Mouse (Mus musculus) A20 (cell line): Measurements from ENCODE around the gene Hist1h3b.

Experiments used
- DNase-seq: peaks from one replicate; pipeline ENCODE4 v3.0.0-alpha.2; 2011; ENCODE audit warnings: low read depth, low spot score

Gene Hist1h3b

DNA sequence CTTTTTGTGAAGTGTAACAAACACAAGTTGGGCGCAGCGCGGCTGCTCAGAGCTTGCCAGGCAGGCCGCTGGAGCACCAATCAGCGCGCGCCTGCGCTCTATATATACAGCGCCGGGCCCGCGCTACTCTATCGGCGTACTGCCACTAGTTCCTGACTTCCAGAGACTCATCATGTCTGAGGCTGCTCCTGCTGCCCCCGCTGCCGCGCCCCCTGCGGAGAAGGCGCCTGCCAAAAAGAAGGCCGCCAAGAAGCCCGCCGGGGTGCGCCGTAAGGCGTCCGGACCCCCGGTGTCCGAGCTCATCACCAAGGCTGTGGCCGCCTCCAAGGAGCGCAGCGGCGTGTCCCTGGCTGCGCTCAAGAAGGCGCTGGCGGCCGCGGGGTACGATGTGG, 13.4 kb upstream of the Hist1h3b start, which contains the start of gene Hist1h1c:
Gene Hist1h1c (plus strand): TSS at position 132 of the 392 bp plus-strand sequence.
- peak; percentile 97 for DNase-seq

DNA sequence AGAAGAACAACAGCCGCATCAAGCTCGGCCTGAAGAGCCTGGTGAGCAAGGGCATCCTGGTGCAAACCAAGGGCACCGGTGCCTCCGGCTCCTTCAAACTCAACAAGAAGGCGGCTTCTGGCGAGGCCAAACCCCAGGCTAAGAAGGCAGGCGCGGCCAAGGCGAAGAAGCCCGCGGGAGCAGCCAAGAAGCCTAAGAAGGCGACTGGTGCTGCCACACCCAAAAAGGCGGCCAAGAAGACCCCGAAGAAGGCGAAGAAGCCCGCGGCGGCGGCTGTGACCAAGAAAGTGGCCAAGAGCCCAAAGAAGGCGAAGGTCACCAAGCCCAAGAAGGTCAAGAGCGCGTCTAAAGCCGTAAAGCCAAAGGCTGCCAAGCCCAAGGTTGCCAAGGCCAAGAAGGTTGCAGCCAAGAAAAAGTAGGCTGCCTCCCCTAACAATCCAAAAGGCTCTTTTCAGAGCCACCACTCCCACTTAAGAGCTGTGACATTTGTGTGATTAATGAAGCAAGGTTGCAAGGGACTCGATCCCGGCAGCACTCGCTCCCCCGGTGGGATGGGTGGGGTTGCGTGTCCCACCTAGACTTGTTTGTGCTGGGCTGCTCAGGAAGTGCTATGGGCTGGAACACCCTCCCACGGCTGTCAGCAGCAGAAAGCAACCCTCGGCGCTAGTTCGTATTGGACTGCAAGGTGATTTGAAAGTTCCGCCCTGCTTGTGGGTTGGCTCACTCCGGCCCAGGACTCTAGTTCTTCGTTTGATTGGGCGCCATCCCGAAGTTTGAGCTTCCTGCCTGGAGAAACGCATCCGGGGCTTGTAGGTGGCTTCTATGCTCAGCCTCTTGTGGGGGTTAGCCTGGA, 12.8 kb upstream of the Hist1h3b start:
- DNase-seq: peak; percentile 95

DNA sequence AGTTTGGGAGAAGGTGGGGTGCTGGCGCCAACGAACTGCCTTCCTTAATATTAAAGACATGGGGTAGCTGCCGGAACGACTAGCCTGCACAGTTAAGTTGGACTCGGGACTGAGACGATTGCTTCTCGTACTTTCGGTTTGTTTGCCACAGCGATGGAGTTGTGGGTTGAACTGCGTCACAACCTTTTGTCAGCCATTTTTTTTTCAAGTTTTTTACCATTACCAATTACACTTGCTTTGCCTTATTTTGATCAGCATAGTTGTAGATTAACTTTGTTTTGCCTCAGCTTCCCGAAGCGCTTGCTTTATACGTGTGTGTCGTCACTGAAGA, 12.2 kb upstream of the Hist1h3b start:
- DNase-seq: no peak

DNA sequence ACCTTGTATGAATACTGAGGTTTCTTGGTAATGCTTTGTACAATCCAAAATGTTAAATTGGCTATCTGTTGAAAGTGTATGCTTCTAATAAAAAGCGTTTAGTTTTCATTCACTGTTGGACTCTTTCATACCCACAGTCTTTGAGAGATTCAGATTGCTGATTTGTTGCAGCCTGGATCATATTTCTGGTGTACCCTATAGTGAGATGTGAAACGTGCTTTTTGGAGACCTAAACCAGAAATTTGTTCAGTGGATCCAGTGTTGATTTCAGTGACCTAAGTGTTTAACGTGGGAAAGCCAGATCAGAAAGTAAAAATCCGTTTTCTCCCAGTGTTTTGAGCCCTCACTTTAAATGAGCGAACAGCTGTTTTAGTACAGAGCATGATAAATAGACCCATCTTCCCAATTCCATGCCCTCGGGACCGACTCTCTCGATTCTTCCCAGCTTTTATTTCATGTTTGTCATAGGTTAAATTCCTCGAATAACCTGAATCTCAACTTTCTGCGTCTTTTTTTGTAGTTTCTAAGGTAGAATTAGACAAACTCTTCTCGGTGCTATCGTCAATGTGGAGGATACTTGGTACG, 11.7 kb upstream of the Hist1h3b start:
- no peak for DNase-seq

DNA sequence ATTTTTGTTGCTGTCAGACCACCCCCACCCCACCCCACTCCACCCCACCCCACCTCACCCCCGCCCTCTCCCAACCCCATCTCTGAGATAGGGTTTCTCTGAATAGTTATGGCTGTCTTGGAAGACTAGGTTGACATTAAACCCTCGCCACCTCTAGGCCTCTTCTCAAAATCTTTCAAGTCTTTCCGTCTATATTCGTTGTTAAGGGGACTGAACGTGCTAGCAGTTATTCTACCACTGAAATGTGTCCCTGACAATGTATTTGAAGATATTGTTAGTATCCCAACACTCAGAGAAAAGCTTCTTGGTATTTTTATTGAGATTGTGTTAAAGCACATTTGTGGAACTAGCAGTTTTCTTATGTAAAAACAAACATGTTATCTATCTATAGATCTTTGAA, 11.2 kb upstream of the Hist1h3b start:
- peak; percentile 47 for DNase-seq

DNA sequence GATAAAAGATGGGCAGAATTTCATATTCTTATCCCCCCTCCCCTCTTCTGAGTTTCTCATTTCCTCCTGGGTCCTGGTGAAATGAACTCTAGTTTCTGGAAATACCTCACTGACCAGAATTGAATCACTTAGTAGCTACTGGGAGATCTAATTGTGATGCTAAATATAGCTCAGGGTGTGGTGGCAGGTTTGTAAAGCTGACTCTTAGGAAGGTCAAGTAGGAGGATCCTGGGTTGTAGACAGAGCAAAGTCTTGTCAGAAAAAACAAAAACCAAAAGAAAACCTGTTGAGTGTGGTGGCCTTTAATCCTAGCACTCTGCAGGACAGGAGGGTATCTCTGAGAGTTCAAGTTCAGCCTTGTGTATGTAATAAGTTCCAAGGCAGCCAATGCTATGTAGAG, 10.1 kb upstream of the Hist1h3b start:
- peak; percentile 10 for DNase-seq

DNA sequence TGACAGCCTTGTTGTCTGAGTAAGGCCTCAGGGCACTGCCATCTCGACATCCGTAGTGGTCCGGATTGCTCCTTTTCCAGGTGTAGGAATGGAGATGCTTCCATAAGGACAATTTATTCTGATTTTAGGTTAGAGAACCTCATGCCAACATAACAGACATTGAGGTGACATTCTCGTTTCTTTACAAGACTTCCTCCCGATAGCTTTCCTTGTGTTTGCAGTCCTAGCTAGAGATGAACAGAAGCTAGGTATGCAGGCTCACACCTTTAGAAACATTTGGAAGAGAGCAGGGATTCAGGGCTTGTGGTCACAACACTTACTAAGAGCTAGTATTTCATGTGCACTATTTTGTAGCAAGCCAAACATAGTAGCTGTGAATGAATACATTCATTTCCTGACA, 8.9 kb upstream of the Hist1h3b start:
- no peak for DNase-seq

DNA sequence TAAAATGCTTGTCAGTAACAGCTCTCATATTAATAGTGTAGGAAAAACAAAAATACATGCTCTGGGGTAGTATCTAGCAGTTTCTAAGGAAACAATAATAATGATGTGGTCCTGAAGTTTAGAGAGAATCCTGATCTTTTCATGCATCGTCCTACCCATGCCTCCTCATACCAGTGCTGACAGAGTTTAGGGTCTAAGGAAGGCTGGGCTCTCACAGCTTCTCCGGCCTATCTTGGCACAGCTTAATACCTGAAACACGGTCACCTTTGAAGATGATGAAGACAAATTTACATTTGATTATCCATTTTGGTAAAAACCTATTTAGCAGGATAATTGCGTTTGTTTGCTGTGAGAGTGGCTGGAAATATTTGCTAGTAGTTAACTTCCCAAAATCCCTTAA, 8.1 kb upstream of the Hist1h3b start:
- no peak for DNase-seq

DNA sequence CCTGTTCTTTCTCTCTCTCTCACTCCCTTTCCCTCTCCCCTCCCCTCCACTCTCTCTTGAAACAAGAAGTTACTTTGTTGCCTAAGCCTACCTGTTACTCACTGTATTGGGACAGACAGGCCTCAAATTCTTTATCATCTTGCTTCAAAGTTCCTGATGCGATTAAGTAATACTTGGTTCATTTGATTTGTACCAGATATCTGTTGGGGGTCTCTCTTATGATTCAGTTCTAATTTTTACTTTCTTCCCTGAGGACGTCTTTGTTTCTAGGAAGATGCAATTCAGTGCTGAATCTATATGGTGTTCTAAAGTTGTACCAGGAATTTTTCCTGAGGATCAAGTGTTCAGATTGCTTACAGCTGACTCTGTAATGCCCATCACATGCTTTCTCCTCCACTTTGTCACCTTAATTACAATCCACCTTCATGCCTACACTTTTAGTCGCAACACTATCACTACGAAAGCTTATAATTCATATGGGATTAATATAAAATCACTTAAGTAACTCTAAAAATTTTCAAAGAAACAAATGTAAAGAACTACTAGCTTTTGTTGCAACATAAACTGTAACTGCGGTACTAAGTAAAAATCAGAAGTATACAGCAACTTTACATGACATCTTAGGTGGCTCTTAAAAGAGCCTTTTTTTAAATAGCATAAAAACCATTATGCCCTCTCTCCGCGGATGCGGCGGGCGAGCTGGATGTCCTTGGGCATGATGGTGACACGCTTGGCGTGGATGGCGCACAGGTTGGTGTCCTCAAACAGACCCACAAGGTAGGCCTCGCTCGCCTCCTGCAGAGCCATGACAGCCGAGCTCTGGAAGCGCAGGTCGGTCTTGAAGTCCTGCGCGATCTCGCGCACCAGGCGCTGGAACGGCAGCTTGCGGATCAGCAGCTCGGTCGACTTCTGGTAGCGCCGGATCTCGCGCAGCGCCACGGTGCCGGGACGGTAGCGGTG, 7.4 kb upstream of the Hist1h3b start:
- peak; percentile 73 for DNase-seq

DNA sequence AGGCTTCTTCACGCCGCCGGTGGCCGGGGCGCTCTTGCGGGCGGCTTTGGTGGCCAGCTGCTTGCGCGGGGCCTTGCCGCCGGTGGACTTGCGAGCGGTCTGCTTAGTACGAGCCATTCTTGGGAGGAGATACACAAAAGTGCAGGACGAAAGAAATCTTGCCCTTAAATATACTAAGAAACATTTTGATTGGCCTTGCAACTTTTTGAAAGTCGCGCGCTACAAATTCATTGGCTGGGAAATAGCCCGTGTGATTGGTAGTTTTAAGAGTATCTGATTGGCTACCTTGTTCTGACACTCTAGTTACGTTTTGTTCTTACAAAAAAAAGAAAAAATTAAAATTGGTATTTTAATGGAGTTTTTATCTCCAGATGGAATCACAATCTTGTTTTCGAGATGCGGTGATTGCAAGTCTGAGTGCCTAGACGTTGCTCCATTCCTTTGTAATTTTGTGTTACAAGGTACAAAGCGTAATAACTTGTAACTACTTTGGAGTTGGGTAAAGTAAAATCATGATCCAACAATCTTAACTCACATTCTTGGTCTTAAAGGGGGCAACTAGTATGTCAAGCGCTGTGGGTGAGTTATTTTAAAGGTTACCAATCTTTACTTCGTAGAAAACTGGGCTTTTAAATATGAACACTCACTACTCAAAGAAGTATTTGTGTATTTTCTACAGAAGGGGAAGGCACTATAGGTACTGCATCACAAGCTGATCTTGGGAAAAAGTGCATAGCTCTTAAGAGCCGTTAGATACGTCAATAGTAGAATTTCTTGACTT, 6.5 kb upstream of the Hist1h3b start, which contains the start of gene Hist1h3c:
Gene Hist1h3c (minus strand): TSS at position 222 of the 781 bp plus-strand sequence.
- peak; percentile 94 for DNase-seq

DNA sequence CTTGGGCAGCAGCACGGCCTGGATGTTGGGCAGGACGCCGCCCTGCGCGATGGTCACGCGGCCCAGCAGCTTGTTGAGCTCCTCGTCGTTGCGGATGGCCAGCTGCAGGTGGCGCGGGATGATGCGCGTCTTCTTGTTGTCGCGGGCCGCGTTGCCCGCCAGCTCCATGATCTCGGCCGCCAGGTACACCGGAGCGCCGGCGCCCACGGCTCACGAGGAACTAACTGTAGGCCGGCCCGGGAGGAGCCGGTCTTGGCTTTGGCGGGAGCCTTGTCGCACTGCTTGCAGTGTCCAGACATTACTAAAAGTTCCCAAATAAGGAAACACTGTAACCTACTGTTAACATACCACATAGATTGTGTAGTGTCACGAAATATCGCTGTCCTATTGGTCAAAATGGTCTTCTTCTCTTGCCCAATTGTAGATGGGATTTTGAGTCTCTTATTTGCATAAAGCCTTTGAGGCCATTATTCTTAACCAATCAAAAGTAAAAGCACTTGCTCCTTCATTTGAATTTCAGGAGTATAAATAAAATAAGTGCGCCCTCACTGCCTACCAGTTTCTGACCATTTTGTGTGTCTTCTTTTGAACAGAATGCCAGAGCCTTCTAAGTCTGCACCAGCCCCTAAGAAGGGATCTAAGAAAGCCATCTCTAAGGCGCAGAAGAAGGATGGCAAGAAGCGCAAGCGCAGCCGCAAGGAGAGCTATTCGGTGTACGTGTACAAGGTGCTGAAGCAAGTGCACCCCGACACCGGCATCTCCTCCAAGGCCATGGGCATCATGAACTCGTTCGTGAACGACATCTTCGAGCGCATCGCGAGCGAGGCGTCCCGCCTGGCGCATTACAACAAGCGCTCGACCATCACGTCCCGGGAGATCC, 5.6 kb upstream of the Hist1h3b start, which contains the start of gene Hist1h2bb:
Gene Hist1h2bb (plus strand): TSS at position 534 of the 880 bp plus-strand sequence.
- DNase-seq: peak; percentile 95

DNA sequence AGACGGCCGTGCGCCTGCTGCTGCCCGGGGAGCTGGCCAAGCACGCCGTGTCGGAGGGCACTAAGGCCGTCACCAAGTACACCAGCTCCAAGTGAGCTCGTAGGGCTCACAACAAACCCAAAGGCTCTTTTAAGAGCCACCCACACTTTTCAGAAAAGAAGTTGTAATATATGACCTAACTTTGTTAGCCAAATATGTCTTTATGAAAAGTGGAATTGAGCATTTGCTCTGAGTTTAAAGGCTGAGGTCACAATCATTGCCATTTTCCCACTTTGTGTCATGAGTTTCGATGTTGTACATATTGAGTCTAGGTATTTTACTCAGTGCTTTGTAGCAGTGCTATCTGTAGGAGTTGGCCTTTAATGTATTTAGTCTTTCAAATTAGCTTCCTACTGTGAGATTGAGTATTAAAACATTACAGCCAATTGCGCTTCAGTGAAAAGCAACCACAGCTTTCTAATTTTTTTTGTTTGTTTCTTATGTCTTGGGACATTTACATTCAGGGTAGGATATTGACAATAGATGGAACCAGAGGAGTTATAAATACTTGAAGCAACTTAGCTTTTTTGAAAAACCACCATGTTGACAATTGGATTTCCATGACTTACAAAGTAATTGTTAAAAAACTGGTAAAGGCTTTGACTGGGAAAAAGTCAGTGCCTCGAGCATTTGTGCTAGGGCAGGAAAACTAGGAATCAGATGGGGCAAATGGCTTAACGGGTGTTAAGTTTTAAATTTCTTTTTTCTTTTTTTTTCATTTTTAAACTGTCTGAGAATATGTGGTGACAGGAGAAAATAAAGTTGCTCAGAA, 4.8 kb upstream of the Hist1h3b start:
- peak; percentile 78 for DNase-seq

DNA sequence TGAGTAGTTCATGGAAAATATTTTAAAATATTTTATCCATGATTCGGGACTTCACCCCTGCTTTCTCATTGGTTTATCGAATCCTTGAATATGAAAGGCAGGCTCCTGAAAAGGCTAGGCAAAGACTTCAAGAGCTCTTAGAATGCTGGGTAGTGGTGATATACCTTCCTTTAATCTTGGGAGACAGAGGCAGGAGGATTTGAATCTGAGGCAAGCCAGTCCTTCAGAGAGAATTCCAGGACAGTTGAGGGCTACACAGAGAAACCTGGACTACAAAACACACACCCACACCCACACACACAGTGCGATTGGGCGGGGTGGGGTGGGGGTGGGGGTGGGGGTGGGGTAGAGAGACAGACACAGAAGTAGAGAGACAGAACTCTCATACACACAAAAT, 4.2 kb upstream of the Hist1h3b start:
- DNase-seq: no peak

DNA sequence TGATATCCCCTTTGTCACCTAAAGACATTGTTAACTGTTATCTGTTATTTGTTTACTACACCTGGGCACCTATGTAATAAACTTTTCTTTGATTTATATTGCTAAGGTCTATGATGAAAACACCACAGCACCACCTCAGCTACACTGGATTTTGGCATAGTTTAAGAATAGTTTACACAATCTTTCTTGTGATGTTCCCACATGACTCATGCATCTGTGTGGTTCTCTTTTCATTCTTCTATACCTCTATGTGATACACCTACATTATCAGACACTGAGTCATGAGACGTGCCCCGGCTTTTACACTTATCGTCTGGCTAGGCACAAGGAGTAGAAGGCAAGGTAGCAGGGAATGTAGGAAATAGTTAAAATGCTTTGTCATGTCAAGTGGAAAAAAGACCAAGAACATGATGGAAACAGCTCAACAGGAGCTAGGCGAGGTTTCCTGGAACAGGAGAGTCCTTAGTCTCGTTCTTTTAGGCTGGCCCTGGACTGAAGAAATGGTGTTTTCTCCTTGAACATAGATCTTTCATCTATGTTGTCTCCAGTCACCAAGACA, 2.4 kb upstream of the Hist1h3b start:
- no peak for DNase-seq

DNA sequence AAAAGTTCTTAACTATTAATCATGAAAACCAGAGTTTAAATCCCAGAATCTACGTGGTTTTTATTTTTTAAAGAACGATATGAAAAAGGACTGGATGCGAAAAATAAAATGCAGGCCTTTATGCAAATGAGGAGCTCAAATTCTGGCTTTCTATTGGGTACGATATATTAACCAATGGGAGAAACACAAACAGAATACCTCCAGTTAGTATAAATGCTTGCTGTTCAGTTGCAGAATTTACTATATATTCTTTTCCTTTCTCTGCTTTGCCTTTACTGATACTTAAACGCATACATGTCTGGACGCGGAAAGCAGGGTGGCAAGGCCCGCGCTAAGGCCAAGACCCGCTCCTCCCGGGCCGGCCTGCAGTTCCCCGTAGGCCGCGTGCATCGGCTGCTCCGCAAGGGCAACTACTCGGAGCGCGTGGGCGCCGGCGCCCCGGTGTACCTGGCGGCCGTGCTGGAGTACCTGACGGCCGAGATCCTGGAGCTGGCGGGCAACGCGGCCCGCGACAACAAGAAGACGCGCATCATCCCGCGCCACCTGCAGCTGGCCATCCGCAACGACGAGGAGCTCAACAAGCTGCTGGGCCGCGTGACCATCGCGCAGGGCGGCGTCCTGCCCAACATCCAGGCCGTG, 1.1 kb upstream of the Hist1h3b start, which contains the start of gene Hist1h2ab:
Gene Hist1h2ab (plus strand): TSS at position 288 of the 639 bp plus-strand sequence.
- peak; percentile 89 for DNase-seq

DNA sequence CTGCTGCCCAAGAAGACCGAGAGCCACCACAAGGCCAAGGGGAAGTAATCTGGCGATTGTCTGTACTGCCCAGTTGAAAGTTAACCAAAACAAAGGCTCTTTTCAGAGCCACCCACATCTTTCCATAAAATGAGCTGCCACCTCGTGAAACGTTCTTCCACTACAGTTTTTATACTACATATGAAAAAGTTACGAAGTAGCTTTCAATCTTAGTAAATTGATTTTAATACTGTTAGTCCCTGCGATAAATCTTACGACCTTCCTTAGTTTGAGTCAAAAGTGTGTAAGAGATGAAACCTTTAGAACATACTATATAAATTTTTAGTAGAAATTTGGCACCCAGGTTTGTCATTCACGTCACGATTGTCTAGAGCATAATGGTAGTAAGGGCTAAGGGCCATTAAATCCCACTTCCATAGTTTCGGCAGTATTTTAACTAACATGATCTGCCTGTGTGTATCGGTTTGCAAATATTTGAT, 550 bp upstream of the Hist1h3b start:
- DNase-seq: peak; percentile 75

DNA sequence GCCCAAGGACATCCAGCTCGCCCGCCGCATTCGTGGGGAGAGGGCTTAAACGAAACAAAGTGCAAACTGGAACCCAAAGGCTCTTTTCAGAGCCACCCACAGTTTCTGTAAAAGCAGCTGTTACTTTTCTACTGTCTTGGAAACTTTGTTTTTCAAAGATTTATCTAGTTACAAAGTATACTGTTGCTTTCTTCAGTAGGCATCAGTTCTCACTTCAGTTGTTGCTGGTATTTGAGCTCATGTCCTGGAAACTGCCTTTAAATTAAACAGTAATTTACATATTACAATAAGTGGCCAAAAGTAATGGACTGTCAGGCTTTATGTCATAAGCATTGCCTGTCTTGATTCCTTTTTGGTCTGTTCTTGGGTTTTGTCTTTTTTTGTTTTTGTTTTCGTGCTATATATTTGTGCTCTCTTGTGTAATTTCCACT, 690 bp downstream of the Hist1h3b start:
- DNase-seq: peak; percentile 73
